Mouse (Mus musculus): ENCODE measurements at regions not wholly inside any gene's neighbourhood (a gene's known extent, or its start where the extent isn't known, plus 50 kb on each side); places are given as distances from the start of the nearest gene placed in this dataset.
A peak's percentile ranks its signal among the peaks of the same experiment; 100 is the strongest.

GRCm38 (mm10) chr2:124718985-124719384, 348.9 kb upstream of the Slc24a5 start:
- DNase-seq, result no peak
- ATAC-seq, result no peak

GRCm38 (mm10) chr2:124719820-124720478, 348.0 kb upstream of the Slc24a5 start:
- DNase-seq (peak; percentile 15), ATAC-seq (no peak)
- peaks cover 2% of the 10 kb centered on the region; the same call in 1 of the 2 replicates for H3K4me1 ChIP-seq (ENCODE audit: insufficient read depth)
- no peak overlapping the region for H3K4me3 ChIP-seq (ENCODE audit: low read depth, low read length)
- no peak overlapping the region for H3K27ac ChIP-seq (ENCODE audit: low read depth)
- no peaks in the 10 kb centered on the region for H3K9me3 ChIP-seq (ENCODE audit: low read length)
- H3K9ac ChIP-seq (replicated peaks), result no peak overlapping the region
- no peaks in the 10 kb centered on the region for H3K27me3 ChIP-seq (ENCODE audit: insufficient read depth, low read length)
- WGBS (ENCODE audit: insufficient replicate concordance), result 28% methylated on average over 14 of the region's 14 CpGs
- TF ChIP-seq CTCF (IDR thresholded peaks at IDR 0.05; ENCODE audit: low read depth) (no peak), EP300 (IDR thresholded peaks at IDR 0.05; ENCODE audit: low read depth) (no peak)
- H3K36me3 ChIP-seq (replicated peaks; ENCODE audit: insufficient read depth, low read length), result no peaks in the 10 kb centered on the region
- H3K4me2 ChIP-seq (ENCODE audit: low read depth, low read length), result peak overlapping the region; percentile 29; the same call in 1 of the 2 replicates

More at GRCm38 (mm10) chr2:124718985-124719384, 348.9 kb upstream of the Slc24a5 start:
- TF ChIP-seq CTCF (IDR thresholded peaks at IDR 0.05; ENCODE audit: low read depth) (no peak), EP300 (IDR thresholded peaks at IDR 0.05; ENCODE audit: low read depth) (no peak)
- 63% methylated on average over 9 of the region's 9 CpGs for WGBS (ENCODE audit: insufficient replicate concordance)
- Histone ChIP-seq H3K4me2 (ENCODE audit: low read depth, low read length) (no peak overlapping the region), H3K36me3 (replicated peaks; ENCODE audit: insufficient read depth, low read length) (no peaks in the 10 kb centered on the region), H3K4me1 (ENCODE audit: insufficient read depth) (peaks cover 2% of the 10 kb centered on the region; the same call in 1 of the 2 replicates), H3K9me3 (ENCODE audit: low read length) (no peaks in the 10 kb centered on the region), H3K27me3 (ENCODE audit: insufficient read depth, low read length) (no peaks in the 10 kb centered on the region), H3K27ac (ENCODE audit: low read depth) (no peak overlapping the region), H3K4me3 (ENCODE audit: low read depth, low read length) (no peak overlapping the region), H3K9ac (replicated peaks) (no peak overlapping the region)

GRCm38 (mm10) chr2:124720593-124721445, 347.1 kb upstream of the Slc24a5 start:
- Histone ChIP-seq H3K36me3 (replicated peaks; ENCODE audit: insufficient read depth, low read length) (no peaks in the 10 kb centered on the region), H3K4me3 (ENCODE audit: low read depth, low read length) (no peak overlapping the region), H3K4me1 (ENCODE audit: insufficient read depth) (peaks cover 2% of the 10 kb centered on the region; the same call in 1 of the 2 replicates), H3K4me2 (ENCODE audit: low read depth, low read length) (no peak overlapping the region), H3K27ac (ENCODE audit: low read depth) (no peak overlapping the region), H3K9me3 (ENCODE audit: low read length) (no peaks in the 10 kb centered on the region), H3K9ac (replicated peaks) (no peak overlapping the region), H3K27me3 (ENCODE audit: insufficient read depth, low read length) (no peaks in the 10 kb centered on the region)
- 69% methylated on average over 14 of the region's 14 CpGs for WGBS (ENCODE audit: insufficient replicate concordance)
- ATAC-seq (no peak), DNase-seq (no peak)
- TF ChIP-seq CTCF (IDR thresholded peaks at IDR 0.05; ENCODE audit: low read depth) (no peak), EP300 (IDR thresholded peaks at IDR 0.05; ENCODE audit: low read depth) (no peak)

- no peak for ATAC-seq
- 46% methylated on average over 4 of the region's 4 CpGs for WGBS (ENCODE audit: insufficient replicate concordance)
- DNase-seq, result no peak
- Histone ChIP-seq H3K36me3 (replicated peaks; ENCODE audit: insufficient read depth, low read length) (no peaks in the 10 kb centered on the region), H3K9ac (replicated peaks) (no peak overlapping the region), H3K27ac (ENCODE audit: low read depth) (no peak overlapping the region), H3K4me3 (ENCODE audit: low read depth, low read length) (no peak overlapping the region), H3K4me2 (ENCODE audit: low read depth, low read length) (no peak overlapping the region), H3K9me3 (ENCODE audit: low read length) (no peaks in the 10 kb centered on the region), H3K4me1 (ENCODE audit: insufficient read depth) (no peaks in the 10 kb centered on the region), H3K27me3 (ENCODE audit: insufficient read depth, low read length) (no peaks in the 10 kb centered on the region)
- TF ChIP-seq EP300 (IDR thresholded peaks at IDR 0.05; ENCODE audit: low read depth) (no peak), CTCF (IDR thresholded peaks at IDR 0.05; ENCODE audit: low read depth) (no peak)
Observed at GRCm38 (mm10) chr2:124724171-124724570, 343.8 kb upstream of the Slc24a5 start.

GRCm38 (mm10) chr2:124724827-124725480, 343.0 kb upstream of the Slc24a5 start:
- Histone ChIP-seq H3K9ac (replicated peaks) (no peak overlapping the region), H3K36me3 (replicated peaks; ENCODE audit: insufficient read depth, low read length) (no peaks in the 10 kb centered on the region), H3K27me3 (ENCODE audit: insufficient read depth, low read length) (no peaks in the 10 kb centered on the region), H3K4me1 (ENCODE audit: insufficient read depth) (no peaks in the 10 kb centered on the region), H3K27ac (ENCODE audit: low read depth) (no peak overlapping the region), H3K4me3 (ENCODE audit: low read depth, low read length) (no peak overlapping the region), H3K4me2 (ENCODE audit: low read depth, low read length) (no peak overlapping the region), H3K9me3 (ENCODE audit: low read length) (no peaks in the 10 kb centered on the region)
- no peak for DNase-seq
- no peak for TF ChIP-seq CTCF (IDR thresholded peaks at IDR 0.05; ENCODE audit: low read depth)
- TF ChIP-seq EP300 (IDR thresholded peaks at IDR 0.05; ENCODE audit: low read depth), result no peak
- 65% methylated on average over 5 of the region's 5 CpGs for WGBS (ENCODE audit: insufficient replicate concordance)
- no peak for ATAC-seq

- TF ChIP-seq CTCF (IDR thresholded peaks at IDR 0.05; ENCODE audit: low read depth), result no peak
- Histone ChIP-seq H3K4me1 (ENCODE audit: insufficient read depth) (no peaks in the 10 kb centered on the region), H3K4me2 (ENCODE audit: low read depth, low read length) (no peak overlapping the region), H3K9me3 (ENCODE audit: low read length) (no peaks in the 10 kb centered on the region), H3K4me3 (ENCODE audit: low read depth, low read length) (no peak overlapping the region), H3K27me3 (ENCODE audit: insufficient read depth, low read length) (no peaks in the 10 kb centered on the region), H3K27ac (ENCODE audit: low read depth) (no peak overlapping the region), H3K36me3 (replicated peaks; ENCODE audit: insufficient read depth, low read length) (no peaks in the 10 kb centered on the region), H3K9ac (replicated peaks) (no peak overlapping the region)
- ATAC-seq (no peak), DNase-seq (no peak)
- WGBS (ENCODE audit: insufficient replicate concordance), result 83% methylated on average over 5 of the region's 5 CpGs
Observed at GRCm38 (mm10) chr2:124727979-124728378, 339.9 kb upstream of the Slc24a5 start.
